Mouse (Mus musculus) MEL (cell line): ENCODE data around the gene Prkci. TPM values are rescaled to one million over a fixed set of nuclear protein-coding genes. Genes with fewer than 3 reads are reported as not detected.

Experiments
- DNase-seq: peaks from one replicate; pipeline ENCODE4 v3.0.0; 2011; ENCODE audit warnings: low read depth, low spot score
- H3K27ac ChIP-seq: 2 replicates; pipeline ENCODE4 v1.5.1; 2012; ENCODE audit warnings: low read depth, mild to moderate bottlenecking, control low read depth, low read length, moderate library complexity; ENCODE audit not compliant: control insufficient read depth
- H3K27me3 ChIP-seq, 2 experiments: fragments of 150-350 bp in 1 of 2; sonication (generic) in 1 of 2; 2 replicates each; pipeline ENCODE4 v1.6.1; 2012; ENCODE audit warnings: low read length in 2 of 2, mild to moderate bottlenecking in 2 of 2, improper control_type of control experiment in 1 of 2, moderate library complexity in 1 of 2; ENCODE audit not compliant: insufficient read depth in 2 of 2, control insufficient read depth in 1 of 2
- H3K36me3 ChIP-seq, 2 experiments: 2 replicates each; pipeline ENCODE4 v1.6.1; 2012 to 2014; ENCODE audit warnings: low read length in 2 of 2, improper control_type of control experiment in 1 of 2, inconsistent platforms in 1 of 2, mild to moderate bottlenecking in 1 of 2; ENCODE audit not compliant: insufficient read depth in 2 of 2, control insufficient read depth in 1 of 2
- H3K4me1 ChIP-seq, 2 experiments: fragments of 150-350 bp in 1 of 2; sonication (generic) in 1 of 2; 2 replicates each; pipeline ENCODE4 v1.6.1; 2012; ENCODE audit warnings: low read length in 2 of 2, improper control_type of control experiment in 1 of 2, mild to moderate bottlenecking in 1 of 2; ENCODE audit not compliant: insufficient read depth in 2 of 2, control insufficient read depth in 1 of 2
- H3K4me3 ChIP-seq, 2 experiments: fragments of 150-350 bp in 1 of 2; sonication (generic) in 1 of 2; 2 replicates each; pipeline ENCODE4 v1.5.1; 2012; ENCODE audit warnings: low read depth in 2 of 2, low read length in 2 of 2, mild to moderate bottlenecking in 2 of 2, moderate library complexity in 2 of 2, control low read depth in 1 of 2, improper control_type of control experiment in 1 of 2; ENCODE audit not compliant: control insufficient read depth in 1 of 2, insufficient read depth in 1 of 2
- H3K79me2 ChIP-seq: 2 replicates; pipeline ENCODE4 v1.6.1; 2012; ENCODE audit warnings: mild to moderate bottlenecking, low read length, moderate library complexity; ENCODE audit not compliant: control insufficient read depth, poor library complexity, insufficient read depth
- H3K9ac ChIP-seq: 2 replicates; pipeline ENCODE4 v1.6.1; 2012; ENCODE audit warnings: low read depth, mild to moderate bottlenecking, control low read depth, low read length, moderate library complexity; ENCODE audit not compliant: control insufficient read depth, poor library complexity, severe bottlenecking
- H3K9me3 ChIP-seq: fragments of 150-350 bp; sonication (generic); replicated peaks from 2 replicates; pipeline ENCODE4 v1.6.1; 2012; ENCODE audit warnings: mild to moderate bottlenecking, low read length, improper control_type of control experiment, moderate library complexity; ENCODE audit not compliant: insufficient read depth
- CHD1 ChIP-seq: IDR thresholded peaks from 2 replicates; pipeline ENCODE4 v1.6.1; 2012; ENCODE audit warnings: low read depth, mild to moderate bottlenecking, inconsistent platforms, low read length, improper control_type of control experiment
- CHD2 ChIP-seq: IDR thresholded peaks from 2 replicates; pipeline ENCODE4 v1.6.1; 2011; ENCODE audit warnings: low read length, improper control_type of control experiment
- CTCF ChIP-seq, 3 experiments: IDR thresholded peaks in 2 of 3; conservative IDR thresholded peaks in 1 of 3; 2 replicates each; pipeline ENCODE4 v1.5.1; 2011 to 2012; ENCODE audit warnings: low read length in 3 of 3, low read depth in 2 of 3, mild to moderate bottlenecking in 2 of 3, improper control_type of control experiment in 1 of 3, inconsistent platforms in 1 of 3, mixed read lengths in 1 of 3, moderate library complexity in 1 of 3; ENCODE audit not compliant: control insufficient read depth in 1 of 3, insufficient read depth in 1 of 3, poor library complexity in 1 of 3, severe bottlenecking in 1 of 3
- GABPA ChIP-seq: IDR thresholded peaks from 2 replicates; pipeline ENCODE4 v1.6.1; 2012; ENCODE audit warnings: low read depth, mild to moderate bottlenecking, inconsistent platforms, low read length, improper control_type of control experiment, moderate library complexity
- GATA1 ChIP-seq: IDR thresholded peaks from 2 replicates; pipeline ENCODE4 v1.6.1; 2011; ENCODE audit warnings: low read depth, low read length, improper control_type of control experiment
- MAFK ChIP-seq: IDR thresholded peaks from 2 replicates; pipeline ENCODE4 v1.6.1; 2011; ENCODE audit warnings: low read depth, mild to moderate bottlenecking, low read length, improper control_type of control experiment, borderline replicate concordance
- MEF2A ChIP-seq: IDR thresholded peaks from 2 replicates; pipeline ENCODE4 v1.6.1; 2014; ENCODE audit warnings: low read depth, mild to moderate bottlenecking, inconsistent platforms, low read length, improper control_type of control experiment; ENCODE audit not compliant: poor library complexity, insufficient replicate concordance, severe bottlenecking; ENCODE audit errors: extremely low read depth
- POLR2AphosphoS2 ChIP-seq: IDR thresholded peaks from 2 replicates; pipeline ENCODE4 v1.6.1; 2011; ENCODE audit warnings: low read length, improper control_type of control experiment
- RAD21 ChIP-seq: IDR thresholded peaks from 2 replicates; pipeline ENCODE4 v1.6.1; 2011; ENCODE audit warnings: mild to moderate bottlenecking, low read depth, low read length, improper control_type of control experiment
- SMC3 ChIP-seq: IDR thresholded peaks from 2 replicates; pipeline ENCODE4 v1.6.1; 2011; ENCODE audit warnings: low read depth, low read length, improper control_type of control experiment
- UBTF ChIP-seq: IDR thresholded peaks from 2 replicates; pipeline ENCODE4 v1.6.1; 2012; ENCODE audit warnings: low read depth, mild to moderate bottlenecking, inconsistent platforms, low read length, improper control_type of control experiment, moderate library complexity, borderline replicate concordance; ENCODE audit not compliant: insufficient read depth
- USF1 ChIP-seq: IDR thresholded peaks from 2 replicates; pipeline ENCODE4 v1.6.1; 2014; ENCODE audit warnings: low read depth, mild to moderate bottlenecking, inconsistent platforms, low read length, improper control_type of control experiment, moderate library complexity
- ZC3H11A ChIP-seq: IDR thresholded peaks from 2 replicates; pipeline ENCODE4 v1.6.1; 2012; ENCODE audit warnings: low read depth, mild to moderate bottlenecking, inconsistent platforms, low read length, improper control_type of control experiment
- ZNF384 ChIP-seq: IDR thresholded peaks from 2 replicates; pipeline ENCODE4 v1.6.1; 2012; ENCODE audit warnings: low read depth, mild to moderate bottlenecking, inconsistent platforms, low read length, improper control_type of control experiment
- polyA plus RNA-seq, 2 experiments: library from polyadenylated mRNA; stranded (reverse) in 1 of 2; unstranded in 1 of 2; fragments of >175 nt in 1 of 2; fragments of >200 nt in 1 of 2; gene quantifications; 2 replicates each; pipeline versions ENCODE4 v1.2.1 to v1.2.4; 2012; ENCODE audit warnings: low replicate concordance in 2 of 2, low read depth in 1 of 2; ENCODE audit not compliant: insufficient read length in 2 of 2, insufficient read depth in 1 of 2, missing spikeins in 1 of 2
- total RNA-seq: library from RNA; depleted of rRNA; stranded (reverse); fragments of 300-350 nt; gene quantifications from 2 replicates; pipeline ENCODE4 v1.2.3, GENCODE M21; 2012

Prkci gene
- total and polyA plus RNA-seq, 3 experiments, result 9.0 to 18.3 TPM; not detected in 1

DNA sequence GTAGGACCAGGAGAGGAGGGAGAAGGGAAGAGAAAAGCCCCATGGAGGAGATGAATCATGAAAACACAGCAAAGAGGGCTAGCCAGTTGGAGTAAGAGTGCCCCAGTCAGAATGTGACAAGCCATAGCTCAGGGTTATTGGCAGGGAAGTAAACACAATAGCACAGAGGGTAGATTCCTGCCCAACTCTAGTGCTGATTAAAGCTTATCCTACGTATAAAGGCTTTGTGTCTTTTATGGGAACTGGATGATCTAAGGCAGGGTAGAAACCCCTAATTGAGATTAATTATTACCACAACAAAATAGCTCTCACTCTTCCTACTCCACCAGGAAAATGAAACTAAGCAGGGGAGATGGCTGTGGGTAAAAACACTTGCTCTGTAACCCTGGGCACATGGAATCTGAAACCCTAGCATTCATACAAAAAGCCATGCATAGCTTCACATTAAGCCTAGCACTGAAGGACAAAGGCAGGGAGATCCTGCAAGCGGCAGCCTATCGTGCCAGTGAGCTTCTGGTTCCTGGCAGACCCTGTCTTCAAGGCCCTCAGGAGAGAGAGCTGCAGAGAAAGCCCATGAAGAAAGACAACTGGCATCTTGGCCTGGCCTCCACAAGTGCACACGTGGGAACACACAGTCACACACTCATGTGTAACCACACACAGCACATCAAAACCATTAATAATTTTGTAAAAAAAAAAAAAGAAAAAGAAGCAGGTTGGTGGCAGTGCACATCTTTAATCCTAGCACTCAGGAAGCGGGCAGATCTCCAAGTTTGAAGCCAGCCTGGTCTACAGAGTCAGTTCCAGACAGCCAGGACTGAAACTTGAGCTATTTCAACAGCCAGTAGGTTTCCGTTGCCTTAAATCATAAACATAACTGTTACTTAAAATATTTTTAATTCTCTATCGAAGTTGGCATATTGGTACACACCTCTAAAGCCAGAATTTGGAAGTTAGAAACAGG, 35.4 kb upstream of the Prkci start:
- Histone ChIP-seq H3K27me3 (no peaks in the 10 kb centered on the region), H3K36me3 (peaks cover 0 to 31% of the 10 kb centered on the region in 2 experiments; a peak in 2 of 4 replicates)

GRCm38 (mm10) chr3:30963100-30963499, 32.4 kb upstream of the Prkci start:
- peaks cover 0 to 9% of the 10 kb centered on the region in 2 experiments; a peak in 2 of 4 replicates for H3K4me1 ChIP-seq
- H3K4me3 ChIP-seq, result no peak overlapping the region
- peak; percentile 41 for DNase-seq
- peaks cover 12 to 24% of the 10 kb centered on the region in 2 experiments for H3K36me3 ChIP-seq
- H3K9ac ChIP-seq, result no peak overlapping the region
- no peak overlapping the region for H3K27ac ChIP-seq
- H3K79me2 ChIP-seq, result peaks cover 15% of the 10 kb centered on the region
- H3K9me3 ChIP-seq, result no peaks in the 10 kb centered on the region
- no peaks in the 10 kb centered on the region for H3K27me3 ChIP-seq
- TF ChIP-seq POLR2AphosphoS2 (no peak), UBTF (no peak), SMC3 (peak; percentile 51), RAD21 (peak; percentile 46), GATA1 (no peak), CTCF (IDR thresholded peaks at IDR 0.05 in 2 of 3, conservative IDR thresholded peaks at IDR 0.05 in 1 of 3; ENCODE audit: control insufficient read depth in 1 of 3, insufficient read depth in 1 of 3, low read depth in 2 of 3, low read length in 3 of 3, poor library complexity in 1 of 3, severe bottlenecking in 1 of 3) (peak; percentile 46 to 55 (median 51))

More for the DNA sequence above, 35.4 kb upstream of the Prkci start:
- no peak for DNase-seq
- Histone ChIP-seq H3K9ac (no peak overlapping the region), H3K27ac (no peak overlapping the region), H3K79me2 (no peaks in the 10 kb centered on the region; the same call in 1 of the 2 replicates), H3K4me3 (no peak overlapping the region), H3K9me3 (no peaks in the 10 kb centered on the region), H3K4me1 (no peaks in the 10 kb centered on the region)
- TF ChIP-seq GABPA, result no peak
- TF ChIP-seq CHD1, result no peak
- TF ChIP-seq MEF2A, result no peak
- no peak for TF ChIP-seq CHD2
- TF ChIP-seq ZC3H11A, result no peak
- TF ChIP-seq USF1, result no peak

DNA sequence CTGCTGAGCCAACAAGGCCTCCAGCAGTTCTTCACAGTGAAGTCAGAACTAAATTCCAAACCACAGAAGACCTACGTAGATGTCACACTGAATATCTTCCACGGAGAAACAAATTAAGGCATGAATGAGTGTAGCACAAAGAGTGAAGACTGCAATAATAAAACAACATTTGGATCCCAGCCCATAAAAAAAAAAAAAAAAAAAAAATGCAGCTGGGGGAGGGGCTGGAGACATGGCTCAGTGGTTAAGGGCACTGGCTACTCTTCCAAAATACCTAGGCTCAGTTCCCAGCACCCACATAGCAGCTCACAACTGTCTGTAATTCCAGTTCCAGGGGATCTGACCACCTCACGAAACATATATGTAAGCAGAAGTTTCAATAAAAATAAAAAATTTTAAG, 31.3 kb upstream of the Prkci start:
- H3K9ac ChIP-seq, result no peak overlapping the region
- no peak for DNase-seq

More for the DNA sequence above, 31.3 kb upstream of the Prkci start:
- Histone ChIP-seq H3K27ac (no peak overlapping the region), H3K4me3 (no peak overlapping the region), H3K4me1 (peaks cover 0 to 10% of the 10 kb centered on the region in 2 experiments; a peak in 2 of 4 replicates), H3K79me2 (peaks cover 25% of the 10 kb centered on the region), H3K27me3 (no peaks in the 10 kb centered on the region), H3K9me3 (no peaks in the 10 kb centered on the region), H3K36me3 (peaks cover 12 to 19% of the 10 kb centered on the region in 2 experiments)
- TF ChIP-seq MAFK, result no peak
- TF ChIP-seq ZNF384, result peak; percentile 72; the same call in 1 of the 2 replicates
